13 mouse cellular contexts compared by ENCODE assay signal in genomic region chr7:78379784-78380183, GRCm38 (mm10).
"Had no signal": no experiment of that assay in that cellular context is flagged by ENCODE, and none has a peak within 500 bp of the region (broad histone marks: within the 10 kb centered on the region; RNA-seq: fewer than 3 reads in every experiment).

No protein-coding gene starts in this region.

- H3K4me2 ChIP-seq: kidney, embryonic 15.5 days; limb, embryonic 12.5 days; liver, embryonic 13.5 days; lung, embryonic 15.5 days; midbrain, embryonic 13.5 days; neural tube, embryonic 15.5 days had no signal

- H3K4me1 ChIP-seq: kidney, embryonic 15.5 days; limb, embryonic 12.5 days; liver, embryonic 13.5 days; lung, embryonic 15.5 days; neural tube, embryonic 15.5 days had no signal

- H3K27me3 ChIP-seq: kidney, embryonic 15.5 days; limb, embryonic 12.5 days; liver, embryonic 13.5 days; lung, embryonic 15.5 days; midbrain, embryonic 13.5 days; neural tube, embryonic 15.5 days had no signal

- DNase-seq: kidney, postnatal 14 days; layer of hippocampus, postnatal 36 days; liver; liver, embryonic 13.5 days; liver, postnatal 0 days; right cerebral cortex, adult 18-20 months had no signal

- ATAC-seq: liver, postnatal 0 days; midbrain, embryonic 13.5 days had no signal

- H3K27ac ChIP-seq: kidney, embryonic 15.5 days; limb, embryonic 12.5 days; liver, embryonic 13.5 days; lung, embryonic 15.5 days; midbrain, embryonic 13.5 days; neural tube, embryonic 15.5 days; stomach, postnatal 0 days had no signal

- H3K36me3 ChIP-seq: kidney, embryonic 15.5 days; limb, embryonic 12.5 days; liver, embryonic 13.5 days; lung, embryonic 15.5 days; midbrain, embryonic 13.5 days; neural tube, embryonic 15.5 days had no signal

- H3K9me3 ChIP-seq: kidney, embryonic 15.5 days; limb, embryonic 12.5 days; liver, embryonic 13.5 days; lung, embryonic 15.5 days; midbrain, embryonic 13.5 days; neural tube, embryonic 15.5 days had no signal

- H3K9ac ChIP-seq: kidney, embryonic 15.5 days; limb, embryonic 12.5 days; liver, embryonic 13.5 days; liver, postnatal 0 days; lung, embryonic 15.5 days; midbrain, embryonic 13.5 days; neural tube, embryonic 15.5 days had no signal

- H3K4me3 ChIP-seq: kidney, embryonic 15.5 days; limb, embryonic 12.5 days; liver, embryonic 13.5 days; lung, embryonic 15.5 days; midbrain, embryonic 13.5 days; myocyte; neural tube, embryonic 15.5 days had no signal
